Mouse (Mus musculus) c-Kit-positive CD71-positive TER-119-positive erythroid progenitor cells, embryonic 14.5 days (primary cell): ENCODE results near the gene Pus3.
A peak's percentile ranks its signal among the peaks of the same experiment; 100 is the strongest.

ENCODE experiments used
- DNase-seq: peaks from one replicate; pipeline ENCODE4 v3.0.0-alpha.2; 2013; ENCODE audit warnings: low spot score

The Pus3 gene

GRCm38 (mm10) chr9:35558257-35559008 lies at the start of gene Pus3, which contains the start of gene Ddx25:
Pus3 (plus strand) TSS chr9:35558595.
Ddx25 (minus strand) TSS chr9:35558528.
- DNase-seq, result no peak

- no peak for DNase-seq
These were observed 44.5 kb upstream of the Pus3 start for GRCm38 (mm10) chr9:35513900-35514299.

GRCm38 (mm10) chr9:35516182-35516581 lies 42.2 kb upstream of the Pus3 start:
- DNase-seq, result no peak

GRCm38 (mm10) chr9:35516711-35517110 lies 41.7 kb upstream of the Pus3 start:
- no peak for DNase-seq

- DNase-seq, result no peak
These were observed 40.2 kb upstream of the Pus3 start, which contains the start of gene Gm1113 for GRCm38 (mm10) chr9:35518169-35518568. Gm1113 (minus strand) TSS chr9:35518269.

- no peak for DNase-seq
These were observed 37.6 kb upstream of the Pus3 start for GRCm38 (mm10) chr9:35520631-35521348.

GRCm38 (mm10) chr9:35522241-35522640 lies 36.2 kb upstream of the Pus3 start:
- no peak for DNase-seq

- no peak for DNase-seq
These were observed 35.4 kb upstream of the Pus3 start for GRCm38 (mm10) chr9:35522821-35523515.

GRCm38 (mm10) chr9:35523541-35523940 lies 34.9 kb upstream of the Pus3 start:
- DNase-seq, result no peak

GRCm38 (mm10) chr9:35523941-35524411 lies 34.4 kb upstream of the Pus3 start:
- peak; percentile 29 for DNase-seq

- DNase-seq, result no peak
These were observed 29.3 kb upstream of the Pus3 start for GRCm38 (mm10) chr9:35529141-35529540.

- DNase-seq, result no peak
These were observed 28.6 kb upstream of the Pus3 start for GRCm38 (mm10) chr9:35529796-35530195.

GRCm38 (mm10) chr9:35533266-35533665 lies 25.1 kb upstream of the Pus3 start:
- DNase-seq, result no peak

- DNase-seq, result peak; percentile 33
These were observed 23.3 kb upstream of the Pus3 start for GRCm38 (mm10) chr9:35535110-35535509.

- DNase-seq, result no peak
These were observed 22.5 kb upstream of the Pus3 start for GRCm38 (mm10) chr9:35535876-35536275.

- DNase-seq, result no peak
These were observed 19.2 kb upstream of the Pus3 start for GRCm38 (mm10) chr9:35539001-35539750.

GRCm38 (mm10) chr9:35541024-35541423 lies 17.4 kb upstream of the Pus3 start:
- no peak for DNase-seq

GRCm38 (mm10) chr9:35541488-35541887 lies 16.9 kb upstream of the Pus3 start:
- peak; percentile 61 for DNase-seq

GRCm38 (mm10) chr9:35541941-35542340 lies 16.5 kb upstream of the Pus3 start:
- DNase-seq, result no peak

- DNase-seq, result no peak
These were observed 15.1 kb upstream of the Pus3 start for GRCm38 (mm10) chr9:35543099-35543860.

GRCm38 (mm10) chr9:35544666-35545065 lies 13.7 kb upstream of the Pus3 start:
- DNase-seq, result no peak
